9 mouse cellular contexts compared by ENCODE assay signal in the genomic region with DNA sequence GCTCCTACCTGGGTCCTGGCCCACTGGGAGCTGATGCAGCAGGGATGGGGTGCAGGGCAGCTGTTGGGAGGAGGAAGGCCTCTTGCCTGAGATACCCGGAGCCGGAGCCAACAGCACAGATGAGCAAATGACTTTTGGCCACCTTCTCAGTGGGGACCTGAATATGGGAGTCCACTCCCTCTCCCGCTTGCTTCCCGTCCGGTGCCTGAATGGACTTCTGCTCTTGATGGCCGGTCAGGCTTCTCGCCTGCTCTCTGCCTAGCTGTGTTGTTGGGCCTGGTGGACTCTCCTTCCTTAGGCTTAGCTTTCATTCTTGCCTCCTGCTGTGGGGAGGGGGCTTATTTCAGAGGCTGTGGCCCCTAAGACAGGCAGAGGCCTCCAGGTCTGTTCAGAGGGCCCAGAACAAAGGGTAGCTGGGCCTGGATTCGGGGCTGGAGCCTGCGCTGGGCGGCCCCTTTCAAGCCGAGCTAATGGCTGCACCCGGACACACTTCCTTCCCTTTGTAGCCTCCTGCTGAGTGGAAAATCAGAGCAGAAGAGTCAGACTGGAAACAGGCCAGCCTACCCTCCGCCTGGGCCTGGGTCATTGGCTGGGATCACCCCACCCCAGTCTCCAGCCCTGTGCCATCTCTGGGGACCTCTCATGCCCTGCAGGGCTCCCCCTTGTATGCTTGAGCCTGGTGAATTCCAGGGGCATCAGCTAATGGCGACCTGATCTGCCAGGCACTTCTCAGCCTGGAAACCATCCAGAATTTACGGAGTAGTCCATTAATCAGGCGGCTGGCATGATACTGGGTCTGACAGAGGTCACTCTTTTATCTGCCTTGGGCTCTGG. TPM values are rescaled to one million over a fixed set of nuclear protein-coding genes. Genes with fewer than 3 reads are reported as not detected.
DNase-seq lines count a peak whose midpoint lies in the region; ATAC-seq lines count a peak whose summit lies in the region.
"Had no signal": no experiment of that assay in that cellular context is flagged by ENCODE, and none has a peak within 500 bp of the region (broad histone marks: within the 10 kb centered on the region; RNA-seq: fewer than 3 reads in every experiment).

No protein-coding gene starts in this region.

- H3K27ac ChIP-seq in embryonic facial prominence, embryonic 15.5 days (replicated peaks) = peak overlapping the region; percentile 53; the same call in 1 of the 2 replicates
- H3K27ac ChIP-seq in hindbrain, embryonic 11.5 days (ENCODE audit: low read depth, low read length) = peak overlapping the region; percentile 36; the same call in 1 of the 2 replicates
- peak overlapping the region; percentile 47 for H3K27ac ChIP-seq in limb, embryonic 12.5 days
- H3K27ac ChIP-seq in neural tube, embryonic 15.5 days (replicated peaks) = peak overlapping the region; percentile 30; the same call in 1 of the 2 replicates

- no peak overlapping the region for H3K4me2 ChIP-seq in embryonic facial prominence, embryonic 15.5 days (replicated peaks)
- no peak overlapping the region; the same call in 1 of the 2 replicates for H3K4me2 ChIP-seq in hindbrain, embryonic 11.5 days (replicated peaks; ENCODE audit: low read depth, low read length)
- no peak overlapping the region for H3K4me2 ChIP-seq in limb, embryonic 12.5 days
- no peak overlapping the region for H3K4me2 ChIP-seq in neural tube, embryonic 15.5 days

- H3K27me3 ChIP-seq in embryonic facial prominence, embryonic 15.5 days = no peaks in the 10 kb centered on the region
- H3K27me3 ChIP-seq in hindbrain, embryonic 11.5 days (ENCODE audit: control insufficient read depth, insufficient read depth, low read length) = peaks cover 12% of the 10 kb centered on the region; the same call in 1 of the 2 replicates
- no peaks in the 10 kb centered on the region for H3K27me3 ChIP-seq in limb, embryonic 12.5 days
- H3K27me3 ChIP-seq in neural tube, embryonic 15.5 days (replicated peaks) = peaks cover 24% of the 10 kb centered on the region

- H3K4me3 ChIP-seq in embryonic facial prominence, embryonic 15.5 days (replicated peaks) = no peak overlapping the region
- no peak overlapping the region for H3K4me3 ChIP-seq in hindbrain, embryonic 11.5 days (ENCODE audit: low read depth, low read length)
- no peak overlapping the region for H3K4me3 ChIP-seq in limb, embryonic 12.5 days (replicated peaks)
- no peak overlapping the region for H3K4me3 ChIP-seq in neural tube, embryonic 15.5 days (replicated peaks)

- 66% methylated on average over 16 of the region's 16 CpGs for WGBS in embryonic facial prominence, embryonic 15.5 days
- whole genome bisulfite sequencing in hindbrain, embryonic 11.5 days = 43% methylated on average over 16 of the region's 16 CpGs
- WGBS in limb, embryonic 12.5 days = 52% methylated on average over 16 of the region's 16 CpGs
- WGBS in neural tube, embryonic 15.5 days = 29% methylated on average over 16 of the region's 16 CpGs

- H3K36me3 ChIP-seq in embryonic facial prominence, embryonic 15.5 days = peaks cover 18% of the 10 kb centered on the region
- H3K36me3 ChIP-seq in hindbrain, embryonic 11.5 days (ENCODE audit: control insufficient read depth, insufficient read depth, low read length) = no peaks in the 10 kb centered on the region
- peaks cover 36% of the 10 kb centered on the region for H3K36me3 ChIP-seq in limb, embryonic 12.5 days
- H3K36me3 ChIP-seq in neural tube, embryonic 15.5 days = no peaks in the 10 kb centered on the region

- no peak for ATAC-seq in embryonic facial prominence, embryonic 15.5 days (ENCODE audit: insufficient number of reproducible peaks, low FRiP score, low TSS enrichment, low read depth)
- peak; percentile 44; the same call in 1 of the 2 replicates for ATAC-seq in hindbrain, embryonic 11.5 days (ENCODE audit: low FRiP score)
- no peak for ATAC-seq in limb, embryonic 12.5 days (ENCODE audit: insufficient number of reproducible peaks, insufficient read depth, low FRiP score, low TSS enrichment, low read depth)
- ATAC-seq in neural tube, embryonic 15.5 days (ENCODE audit: low FRiP score) = no peak

- H3K9ac ChIP-seq in embryonic facial prominence, embryonic 15.5 days = no peak overlapping the region
- peak overlapping the region; percentile 31; the same call in 1 of the 2 replicates for H3K9ac ChIP-seq in hindbrain, embryonic 11.5 days (ENCODE audit: low read depth, low read length)
- H3K9ac ChIP-seq in limb, embryonic 12.5 days (replicated peaks) = no peak overlapping the region; the same call in 1 of the 2 replicates
- no peak overlapping the region for H3K9ac ChIP-seq in neural tube, embryonic 15.5 days (replicated peaks)

- H3K4me1 ChIP-seq in embryonic facial prominence, embryonic 15.5 days = peaks cover 57% of the 10 kb centered on the region
- H3K4me1 ChIP-seq in hindbrain, embryonic 11.5 days (replicated peaks; ENCODE audit: control insufficient read depth, insufficient read depth, low read length) = peaks cover 15% of the 10 kb centered on the region
- H3K4me1 ChIP-seq in limb, embryonic 12.5 days (replicated peaks) = peaks cover 61% of the 10 kb centered on the region
- peaks cover 52% of the 10 kb centered on the region for H3K4me1 ChIP-seq in neural tube, embryonic 15.5 days

- DNase-seq in adrenal gland, adult 8-10 months = peak; percentile 79
- peak; percentile 38 for DNase-seq in hindbrain, embryonic 11.5 days (ENCODE audit: low spot score)
- no peak for DNase-seq in yolk sac, embryonic 10.5 days (ENCODE audit: low spot score)
- DNase-seq in urinary bladder, postnatal 14 days (ENCODE audit: low spot score) = no peak
- DNase-seq in urinary bladder, postnatal 25 days (ENCODE audit: low spot score) = no peak

- no peaks in the 10 kb centered on the region for H3K9me3 ChIP-seq in embryonic facial prominence, embryonic 15.5 days (replicated peaks)
- H3K9me3 ChIP-seq in hindbrain, embryonic 11.5 days (ENCODE audit: control insufficient read depth, low read length) = no peaks in the 10 kb centered on the region
- H3K9me3 ChIP-seq in limb, embryonic 12.5 days = no peaks in the 10 kb centered on the region
- H3K9me3 ChIP-seq in neural tube, embryonic 15.5 days (replicated peaks) = no peaks in the 10 kb centered on the region

RNA-seq across cellular contexts. Expression of gene Kif26a, which starts 9.4 kb away (rescaled TPM):
- total RNA-seq in adrenal gland, adult 8-10 months (2022) = 10 to 100 TPM; 11.4 to 19.1 (median 14.7) TPM
- 7.9 and 9.5 TPM in 2 replicates for polyA plus RNA-seq in embryonic facial prominence, embryonic 15.5 days (2015; fragmentation: Nextera tagmentation; extraction: Ambion mirVana)
- polyA plus RNA-seq in hindbrain, embryonic 11.5 days (2014; fragmentation: Nextera tagmentation; extraction: Ambion mirVana) = 2.0 and 2.2 TPM in 2 replicates
- polyA plus RNA-seq in limb, embryonic 12.5 days (2016; fragmentation: Nextera tagmentation; extraction: Ambion mirVana) = 6.6 and 6.7 TPM in 2 replicates
- 4.0 and 4.2 TPM in 2 replicates for polyA plus RNA-seq in neural tube, embryonic 15.5 days (2015; fragmentation: Nextera tagmentation; extraction: Ambion mirVana)
- total RNA-seq: neutrophil, adult 5-6 weeks had no signal

RNA-seq across cellular contexts. Expression of gene Aspg, which starts 49.0 kb away (rescaled TPM):
- total RNA-seq in adrenal gland, adult 8-10 months (2022) = 10 to 100 TPM in 2 of 4 experiments, 1 to 10 TPM in 1, under 1 TPM in 1; 0.22 to 19.3 (median 7.5) TPM
- 4.8 and 6.2 TPM in 2 replicates for polyA plus RNA-seq in embryonic facial prominence, embryonic 15.5 days (2015; fragmentation: Nextera tagmentation; extraction: Ambion mirVana)
- polyA plus RNA-seq in hindbrain, embryonic 11.5 days (2014; fragmentation: Nextera tagmentation; extraction: Ambion mirVana) = 0.52 and 0.65 TPM in 2 replicates
- 3.1 and 3.4 TPM in 2 replicates for polyA plus RNA-seq in limb, embryonic 12.5 days (2016; fragmentation: Nextera tagmentation; extraction: Ambion mirVana)
- polyA plus RNA-seq in neural tube, embryonic 15.5 days (2015; fragmentation: Nextera tagmentation; extraction: Ambion mirVana) = 0.84 and 3.3 TPM in 2 replicates
- total RNA-seq: neutrophil, adult 5-6 weeks had no signal

Comparison
In these comparisons a context has a peak if more than half of its experiments do, and no peak if none do; other contexts are left out.
1. DNase-seq: peak in adrenal gland, adult 8-10 months (single experiment) and hindbrain, embryonic 11.5 days (single experiment); none in yolk sac, embryonic 10.5 days (single experiment), urinary bladder, postnatal 14 days (single experiment) and urinary bladder, postnatal 25 days (single experiment).
2. Peak in every context shown above with its lines, with median percentiles within 50 percentile points of each other: H3K27ac ChIP-seq.